Mouse (Mus musculus) kidney, adult 2 months (tissue): ENCODE data around the gene Efs. TPM values are rescaled to one million over a fixed set of nuclear protein-coding genes. Genes with fewer than 3 reads are reported as not detected.
"Not testable (repeated sequence)": the region's sequence is repeated elsewhere in the genome, so short reads cannot be mapped to it uniquely, and the experiment has no call there.

Experiments used
- DNase-seq: peaks from one replicate; pipeline ENCODE4 v3.0.0; 2021
- H3K27ac ChIP-seq: fragments of 200-500 bp; 2 replicates; pipeline ENCODE4 v1.5.1; 2012; ENCODE audit warnings: low read depth, low read length, control low read depth, inconsistent platforms; ENCODE audit not compliant: insufficient read depth
- H3K27me3 ChIP-seq: fragments of 200-500 bp; replicated peaks from 2 replicates; pipeline ENCODE4 v1.6.1; 2012; ENCODE audit warnings: mild to moderate bottlenecking, moderate library complexity, low read length, inconsistent platforms; ENCODE audit not compliant: control insufficient read depth, insufficient read depth
- H3K36me3 ChIP-seq: fragments of 200-500 bp; 2 replicates; pipeline ENCODE4 v1.6.1; 2012; ENCODE audit warnings: mild to moderate bottlenecking, moderate library complexity, low read length, inconsistent platforms; ENCODE audit not compliant: control insufficient read depth, insufficient read depth
- H3K4me1 ChIP-seq: fragments of 200-500 bp; 2 replicates; pipeline ENCODE4 v1.6.1; 2011; ENCODE audit warnings: low read length; ENCODE audit not compliant: control insufficient read depth, insufficient read depth
- H3K4me3 ChIP-seq: fragments of 200-500 bp; 2 replicates; pipeline ENCODE4 v1.5.1; 2011; ENCODE audit warnings: mild to moderate bottlenecking, low read depth, low read length, control low read depth; ENCODE audit not compliant: insufficient read depth
- CTCF ChIP-seq: fragments of 200-500 bp; conservative IDR thresholded peaks from 2 replicates; pipeline ENCODE4 v1.5.1; 2011; ENCODE audit warnings: low read depth, mild to moderate bottlenecking, control low read depth, low read length, moderate library complexity, mixed read lengths; ENCODE audit not compliant: insufficient read depth, insufficient read length
- POLR2A ChIP-seq: fragments of 200-500 bp; IDR thresholded peaks from one replicate; pipeline ENCODE4 v1.6.1; 2011; ENCODE audit warnings: low read depth, low read length, control low read depth
- WGBS: fragments of 180-500 bp; shearing (Covaris S2); methylation state at CpG from one replicate; pipeline ENCODE4 v1.1.7; 2018; 5-methylcytosine and 5-hydroxymethylcytosine counted together
- polyA plus RNA-seq: library from polyadenylated mRNA; depleted of rRNA; stranded (reverse); fragments of >200 nt; gene quantifications from 2 replicates; pipeline ENCODE4 v1.2.3, GENCODE M21; 2012

Efs gene
- polyA plus RNA-seq, 1 experiment: 1.8 TPM

DNA sequence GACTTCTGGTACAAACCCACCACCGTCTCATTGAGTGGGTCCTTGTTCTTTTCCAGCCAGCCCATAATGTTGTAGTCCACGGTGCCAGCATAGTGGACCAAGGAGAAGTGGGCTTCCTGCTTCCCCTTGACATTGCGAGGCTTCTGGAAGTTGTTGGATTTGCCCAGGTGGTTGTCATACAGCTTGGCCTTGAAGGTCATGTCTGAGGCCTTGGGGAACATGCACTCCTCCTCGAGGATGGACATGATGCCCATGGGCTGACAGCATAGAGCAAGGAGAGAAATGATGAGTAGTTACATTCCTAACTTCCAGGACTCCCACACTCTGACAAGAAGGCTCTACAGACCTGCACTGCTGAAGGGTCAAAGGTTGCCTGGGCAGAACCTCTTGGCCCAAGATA is 32.6 kb upstream of the Efs start:
- Histone ChIP-seq H3K36me3 (no peaks in the 10 kb centered on the region), H3K4me3 (no peak overlapping the region), H3K4me1 (no peaks in the 10 kb centered on the region), H3K27me3 (no peaks in the 10 kb centered on the region), H3K27ac (no peak overlapping the region)
- DNase-seq: no peak
- 71% methylated on average over 4 of the region's 4 CpGs for WGBS
- no peak for TF ChIP-seq POLR2A

DNA sequence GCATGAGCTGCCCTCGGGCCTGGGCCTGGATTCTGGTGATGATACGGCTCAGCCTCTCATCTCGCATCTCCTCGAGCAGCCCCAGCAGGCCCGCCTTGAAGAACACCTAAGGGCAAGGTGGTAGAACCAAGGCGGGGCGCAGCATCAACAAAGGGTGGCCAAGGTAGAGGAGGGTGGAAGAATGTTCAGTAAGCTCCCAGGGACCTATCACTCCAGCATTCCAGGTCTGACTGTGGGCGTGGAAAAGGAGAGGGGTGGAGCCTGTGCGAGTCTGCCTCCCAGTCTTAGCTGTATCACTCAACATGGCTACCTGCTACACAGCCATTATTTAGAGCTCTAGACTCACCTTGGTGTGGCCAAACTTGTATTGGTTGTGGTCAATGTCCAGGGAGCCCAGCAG is 30.6 kb upstream of the Efs start:
- WGBS: 91% methylated on average over 9 of the region's 9 CpGs
- DNase-seq: no peak
- no peaks in the 10 kb centered on the region for H3K27me3 ChIP-seq
- H3K4me3 ChIP-seq: no peak overlapping the region
- H3K36me3 ChIP-seq: no peaks in the 10 kb centered on the region
- TF ChIP-seq POLR2A (no peak), CTCF (no peak)
- H3K27ac ChIP-seq: no peak overlapping the region
- no peaks in the 10 kb centered on the region for H3K4me1 ChIP-seq

DNA sequence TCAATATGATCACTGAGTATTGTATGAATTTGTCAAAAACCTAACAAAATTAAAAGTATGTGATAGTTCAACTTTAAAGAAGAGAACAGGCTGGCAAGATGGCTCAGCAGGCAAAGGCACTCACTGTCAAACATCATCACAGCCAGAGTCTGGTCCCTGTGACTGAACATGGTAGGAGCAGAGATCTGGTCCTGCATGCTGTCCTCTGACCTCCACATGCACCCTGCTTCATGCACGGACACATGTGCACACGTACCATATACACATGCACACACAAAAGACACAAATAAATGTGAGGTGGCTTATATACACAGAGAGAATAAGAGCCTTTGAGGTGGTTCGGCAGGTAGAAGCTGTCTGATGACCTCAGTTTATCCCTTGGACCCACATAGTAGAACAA is 29.6 kb upstream of the Efs start:
- no peak for DNase-seq
- Histone ChIP-seq H3K27me3 (no peaks in the 10 kb centered on the region), H3K36me3 (no peaks in the 10 kb centered on the region), H3K4me1 (no peaks in the 10 kb centered on the region), H3K4me3 (no peak overlapping the region), H3K27ac (no peak overlapping the region)
- TF ChIP-seq CTCF (no peak), POLR2A (no peak)
- WGBS: 88% methylated on average over 3 of the region's 3 CpGs

DNA sequence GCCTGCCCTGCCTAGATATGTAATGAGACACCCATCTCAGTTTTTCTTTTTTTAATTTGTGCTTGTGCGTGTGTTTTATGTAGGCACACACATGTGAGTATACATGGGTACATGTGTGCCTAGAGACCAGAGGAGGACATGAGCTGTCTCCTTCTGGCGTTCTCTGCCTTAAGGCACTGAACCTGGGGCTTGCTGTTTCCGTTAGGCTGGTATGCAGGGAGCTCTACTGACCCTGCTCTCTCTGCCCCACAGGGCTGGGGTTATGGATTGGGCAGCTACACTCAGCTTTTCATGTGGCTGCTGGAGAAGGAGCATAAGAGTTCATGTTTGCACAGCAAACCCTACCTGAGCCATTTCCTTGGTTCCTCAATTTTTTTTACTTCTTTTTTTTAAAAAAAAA is 28.5 kb upstream of the Efs start:
- Histone ChIP-seq H3K36me3 (no peaks in the 10 kb centered on the region), H3K27ac (no peak overlapping the region), H3K4me1 (no peaks in the 10 kb centered on the region), H3K4me3 (no peak overlapping the region), H3K27me3 (no peaks in the 10 kb centered on the region)
- DNase-seq: no peak
- 78% methylated on average over 3 of the region's 3 CpGs for WGBS
- TF ChIP-seq CTCF (no peak), POLR2A (no peak)

DNA sequence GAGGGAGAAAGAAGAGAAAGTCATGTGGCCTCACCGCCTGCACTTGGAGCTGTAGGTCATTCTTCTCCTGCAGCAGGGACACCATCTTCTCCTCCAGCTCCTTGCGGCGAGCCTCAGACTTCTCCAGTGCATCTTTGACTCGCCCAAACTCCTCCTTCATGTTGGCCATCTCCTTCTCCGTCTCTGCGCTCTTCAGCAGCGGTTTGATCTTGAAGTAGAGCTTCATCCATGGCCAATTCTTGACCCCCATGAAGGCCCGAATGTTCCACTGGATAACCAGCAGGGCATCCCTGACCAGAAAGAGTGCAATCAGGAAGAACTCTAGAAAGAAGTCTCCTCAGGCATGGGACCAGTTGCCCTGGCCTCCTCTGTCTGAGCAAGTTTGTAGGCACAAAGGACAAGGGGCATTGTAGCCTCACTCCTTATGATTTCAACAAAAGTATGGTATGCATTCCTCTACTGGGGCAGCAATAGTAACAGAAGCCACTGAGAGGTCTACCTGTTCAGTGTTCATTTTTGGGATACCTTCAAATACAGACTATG is 27.8 kb upstream of the Efs start:
- TF ChIP-seq CTCF (no peak), POLR2A (no peak)
- no peaks in the 10 kb centered on the region for H3K36me3 ChIP-seq
- no peaks in the 10 kb centered on the region for H3K4me1 ChIP-seq
- H3K27ac ChIP-seq: no peak overlapping the region
- 93% methylated on average over 8 of the region's 8 CpGs for WGBS
- H3K4me3 ChIP-seq: no peak overlapping the region
- no peak for DNase-seq
- H3K27me3 ChIP-seq: no peaks in the 10 kb centered on the region

DNA sequence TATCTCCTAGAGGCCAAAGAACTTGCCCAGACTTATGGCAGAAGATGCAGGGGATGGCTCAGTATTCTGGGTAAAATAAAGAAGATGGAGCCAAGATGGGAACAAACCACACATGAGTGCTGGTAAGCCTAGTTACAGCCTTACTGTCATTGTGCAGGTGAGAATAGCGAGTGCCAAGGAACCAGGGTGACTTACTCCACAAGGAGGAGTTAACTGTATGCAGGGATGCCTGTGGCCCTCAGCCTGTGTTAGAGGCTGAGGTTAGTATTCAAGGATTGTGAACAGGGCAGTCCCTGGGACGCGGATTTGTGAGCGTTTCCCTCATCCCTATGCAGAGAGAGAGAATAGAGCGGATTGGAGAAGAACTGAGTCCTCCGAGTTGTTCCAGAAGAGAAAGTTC is 25.7 kb upstream of the Efs start:
- DNase-seq: no peak
- Histone ChIP-seq H3K4me1 (no peaks in the 10 kb centered on the region), H3K36me3 (no peaks in the 10 kb centered on the region), H3K27ac (no peak overlapping the region), H3K27me3 (no peaks in the 10 kb centered on the region), H3K4me3 (no peak overlapping the region)
- WGBS: 94% methylated on average over 6 of the region's 6 CpGs
- TF ChIP-seq CTCF: no peak
- TF ChIP-seq POLR2A: no peak

DNA sequence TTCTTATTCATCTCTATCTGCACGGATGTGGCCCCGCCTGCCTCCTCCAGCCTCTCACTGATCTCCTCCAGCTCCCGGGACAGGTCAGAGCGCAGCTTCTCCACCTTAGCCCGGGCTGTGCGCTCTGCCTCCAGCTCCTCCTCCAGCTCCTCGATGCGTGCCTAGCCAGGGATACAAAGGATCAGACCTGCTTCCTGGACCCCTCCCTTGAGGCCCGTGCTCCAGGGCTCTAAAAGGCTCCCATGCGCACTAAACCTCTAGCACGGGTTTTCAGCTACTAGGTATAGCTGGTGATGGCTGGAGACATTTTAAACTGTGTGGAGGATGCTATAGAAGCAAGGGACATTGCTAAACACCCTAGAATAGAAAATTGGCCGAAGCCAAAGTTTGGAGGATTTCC is 24.6 kb upstream of the Efs start:
- DNase-seq: no peak
- H3K4me1 ChIP-seq: no peaks in the 10 kb centered on the region
- H3K4me3 ChIP-seq: no peak overlapping the region
- H3K36me3 ChIP-seq: no peaks in the 10 kb centered on the region
- TF ChIP-seq POLR2A (no peak), CTCF (no peak)
- no peaks in the 10 kb centered on the region for H3K27me3 ChIP-seq
- WGBS: 66% methylated on average over 12 of the region's 12 CpGs
- H3K27ac ChIP-seq: no peak overlapping the region

DNA sequence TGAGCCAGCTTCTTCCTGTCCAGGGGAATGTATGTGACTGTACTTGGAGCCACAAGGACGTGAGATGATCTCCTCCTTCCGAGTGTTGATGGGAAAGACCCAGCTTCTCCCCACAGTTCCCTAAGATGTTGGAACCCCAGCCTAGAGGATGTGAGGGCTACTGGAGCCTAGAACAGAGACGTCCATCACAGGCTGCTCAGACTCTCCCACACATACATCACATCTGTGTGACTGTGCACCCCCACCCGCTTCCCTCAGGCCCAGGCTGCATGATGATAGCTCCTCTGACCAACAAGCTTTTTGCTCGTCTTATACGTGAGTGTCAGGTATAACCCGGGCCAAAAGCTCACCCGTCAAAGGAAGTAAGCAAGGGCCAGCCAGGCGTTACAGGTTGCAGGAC is 22.9 kb upstream of the Efs start:
- H3K36me3 ChIP-seq: no peaks in the 10 kb centered on the region
- no peak overlapping the region for H3K27ac ChIP-seq
- no peak for TF ChIP-seq POLR2A
- no peak for TF ChIP-seq CTCF
- no peak overlapping the region for H3K4me3 ChIP-seq
- no peak for DNase-seq
- no peaks in the 10 kb centered on the region for H3K27me3 ChIP-seq
- WGBS: 74% methylated on average over 9 of the region's 9 CpGs
- no peaks in the 10 kb centered on the region for H3K4me1 ChIP-seq

DNA sequence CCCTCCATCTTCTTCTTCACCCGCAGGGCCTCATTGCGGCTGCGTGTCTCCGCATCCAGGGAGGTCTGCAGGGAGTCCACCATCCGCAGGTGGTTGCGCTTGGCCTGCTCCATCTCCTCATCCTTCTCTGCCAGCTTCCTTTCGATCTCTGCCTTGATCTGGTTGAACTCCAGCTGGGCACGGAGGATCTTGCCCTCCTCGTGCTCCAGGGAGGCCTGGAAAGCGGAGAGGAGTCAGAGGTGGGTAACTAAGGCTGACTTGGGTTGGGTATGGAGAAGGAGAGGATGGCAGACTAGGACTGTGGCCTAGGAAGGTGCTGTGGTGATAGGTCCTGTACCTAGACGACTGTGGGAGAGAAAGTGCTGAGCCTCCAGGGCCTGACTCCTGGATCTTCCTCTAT is 21.1 kb upstream of the Efs start:
- not testable (repeated sequence) for H3K4me3 ChIP-seq, H3K36me3 ChIP-seq, DNase-seq, H3K27me3 ChIP-seq, H3K4me1 ChIP-seq, H3K27ac ChIP-seq
- 92% methylated on average over 11 of the region's 11 CpGs for WGBS
